In the genomic region with DNA sequence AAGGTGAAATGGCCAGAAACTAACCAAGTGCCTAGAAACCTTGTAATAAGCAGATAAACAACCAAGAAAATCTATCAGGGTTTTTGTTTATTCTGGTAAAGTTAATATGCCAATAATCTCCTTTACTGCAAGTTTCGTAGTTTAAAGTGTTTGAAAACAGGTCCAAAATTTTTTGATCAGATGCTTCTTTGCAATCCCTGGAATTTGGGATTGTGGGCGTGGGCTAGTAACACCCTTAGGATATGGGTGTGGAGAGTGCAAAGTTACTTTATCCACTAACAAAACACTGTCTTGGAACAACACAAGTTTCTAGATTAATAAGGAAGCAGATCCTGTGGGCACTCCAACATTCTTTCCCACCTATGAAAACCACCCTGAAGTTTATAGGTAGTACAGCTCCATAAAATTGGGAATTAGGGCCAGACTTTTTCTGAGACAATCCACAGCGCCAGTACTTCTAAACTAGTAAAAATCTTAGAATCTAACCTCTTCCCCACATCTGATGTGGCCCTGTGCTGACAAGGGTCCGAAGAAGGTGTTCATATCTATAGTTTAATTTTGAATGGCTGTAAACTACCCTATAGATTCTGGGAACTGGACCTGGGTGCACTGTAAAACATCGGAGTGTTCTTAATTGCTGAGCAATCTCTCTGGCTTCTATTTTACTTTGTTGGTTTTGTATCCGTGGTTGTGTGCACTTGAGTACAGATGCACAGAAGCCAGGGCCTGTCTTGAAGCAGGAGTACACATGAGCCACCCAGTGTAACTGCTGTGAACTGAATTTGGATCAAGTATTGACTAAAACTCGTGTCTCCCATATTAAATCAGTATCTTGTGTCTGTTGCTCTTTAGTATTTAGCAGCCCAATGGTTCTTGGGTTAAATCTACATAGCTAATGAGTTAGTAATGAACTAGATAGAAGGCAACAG, we compare ENCODE assay signal across 8 mouse cellular contexts. TPM values are rescaled to one million over a fixed set of nuclear protein-coding genes. Genes with fewer than 3 reads are reported as not detected.
DNase-seq lines count a peak whose midpoint lies in the region; ATAC-seq lines count a peak whose summit lies in the region.
"Had no signal": no experiment of that assay in that cellular context is flagged by ENCODE, and none has a peak within 500 bp of the region (broad histone marks: within the 10 kb centered on the region; RNA-seq: fewer than 3 reads in every experiment).

No protein-coding gene starts in this region.

- DNase-seq in 3T3-L1 (ENCODE audit: low read depth, low spot score) (peak; percentile 75), A20 (ENCODE audit: low read depth, low spot score) (peak; percentile 65)
- DNase-seq in urinary bladder, postnatal 4 days (ENCODE audit: low spot score in 2 of 2): no peak
- DNase-seq in urinary bladder, adult 18-20 months (ENCODE audit: low spot score in 2 of 2): no peak
- no peak for DNase-seq in left cerebral cortex, adult 8-10 months (ENCODE audit: low spot score in 2 of 2)

- ATAC-seq in forebrain, embryonic 13.5 days: no peak
- no peak for ATAC-seq in liver, embryonic 12.5 days

- peaks cover 22% of the 10 kb centered on the region for H3K36me3 ChIP-seq in forebrain, embryonic 13.5 days (ENCODE audit: poor library complexity, severe bottlenecking)
- peaks cover 58% of the 10 kb centered on the region for H3K36me3 ChIP-seq in liver, embryonic 12.5 days

- peak overlapping the region; percentile 71; the same call in 1 of the 2 replicates for H3K27ac ChIP-seq in forebrain, embryonic 13.5 days
- H3K27ac ChIP-seq in liver, embryonic 12.5 days: peak overlapping the region; percentile 80

- peaks cover 43% of the 10 kb centered on the region for H3K4me1 ChIP-seq in forebrain, embryonic 13.5 days
- H3K4me1 ChIP-seq in liver, embryonic 12.5 days: peaks cover 66% of the 10 kb centered on the region

- WGBS in forebrain, embryonic 13.5 days: 17% methylated on average over 7 of the region's 7 CpGs
- 8% methylated on average over 7 of the region's 7 CpGs for WGBS in liver, embryonic 12.5 days (ENCODE audit: insufficient replicate concordance)

- H3K9ac ChIP-seq in forebrain, embryonic 13.5 days: peak overlapping the region; percentile 81
- peak overlapping the region; percentile 79 for H3K9ac ChIP-seq in liver, embryonic 12.5 days

- no peaks in the 10 kb centered on the region for H3K27me3 ChIP-seq in forebrain, embryonic 13.5 days
- no peaks in the 10 kb centered on the region for H3K27me3 ChIP-seq in liver, embryonic 12.5 days (replicated peaks)

- peak overlapping the region; percentile 75 for H3K4me3 ChIP-seq in forebrain, embryonic 13.5 days
- peak overlapping the region; percentile 70 for H3K4me3 ChIP-seq in liver, embryonic 12.5 days

- no peaks in the 10 kb centered on the region for H3K9me3 ChIP-seq in forebrain, embryonic 13.5 days (replicated peaks)
- H3K9me3 ChIP-seq in liver, embryonic 12.5 days (replicated peaks): no peaks in the 10 kb centered on the region

- H3K4me2 ChIP-seq in forebrain, embryonic 13.5 days: peak overlapping the region; percentile 94
- peak overlapping the region; percentile 97 for H3K4me2 ChIP-seq in liver, embryonic 12.5 days

RNA-seq across cellular contexts. Expression of a gene that starts 1.0 kb away (rescaled TPM):
- polyA plus RNA-seq in forebrain, embryonic 13.5 days (2015; fragmentation: Nextera tagmentation; extraction: Ambion mirVana): 19.2 and 25.5 TPM in 2 replicates
- 49.0 and 49.2 TPM in 2 replicates for polyA plus RNA-seq in liver, embryonic 12.5 days (2016; fragmentation: Nextera tagmentation; extraction: Ambion mirVana)
- total RNA-seq in left cerebral cortex, adult 8-10 months (2022): 10 to 100 TPM; 16.2 to 20.3 (median 17.9) TPM

RNA-seq across cellular contexts. Expression of a gene that starts 1.3 kb away (rescaled TPM):
- 312 and 332 TPM in 2 replicates for polyA plus RNA-seq in forebrain, embryonic 13.5 days (2015; fragmentation: Nextera tagmentation; extraction: Ambion mirVana)
- 246 and 250 TPM in 2 replicates for polyA plus RNA-seq in liver, embryonic 12.5 days (2016; fragmentation: Nextera tagmentation; extraction: Ambion mirVana)
- total RNA-seq in left cerebral cortex, adult 8-10 months (2022): 100 to 1,000 TPM; 101 to 109 (median 107) TPM

RNA-seq across cellular contexts. Expression of a gene that starts 22.1 kb away (rescaled TPM):
- 75.4 and 78.1 TPM in 2 replicates for polyA plus RNA-seq in forebrain, embryonic 13.5 days (2015; fragmentation: Nextera tagmentation; extraction: Ambion mirVana)
- polyA plus RNA-seq in liver, embryonic 12.5 days (2016; fragmentation: Nextera tagmentation; extraction: Ambion mirVana): 58.9 and 61.9 TPM in 2 replicates
- total RNA-seq in left cerebral cortex, adult 8-10 months (2022): 100 to 1,000 TPM in 3 of 4 experiments, 10 to 100 TPM in 1; 91.9 to 105 (median 103) TPM

RNA-seq across cellular contexts. Expression of a gene that starts 47.1 kb away (rescaled TPM):
- polyA plus RNA-seq in forebrain, embryonic 13.5 days (2015; fragmentation: Nextera tagmentation; extraction: Ambion mirVana): 23.0 and 23.4 TPM in 2 replicates
- 12.5 and 13.0 TPM in 2 replicates for polyA plus RNA-seq in liver, embryonic 12.5 days (2016; fragmentation: Nextera tagmentation; extraction: Ambion mirVana)
- 10 to 100 TPM; 19.4 to 25.6 (median 21.0) TPM for total RNA-seq in left cerebral cortex, adult 8-10 months (2022)

RNA-seq across cellular contexts. Expression of a gene that starts 51.5 kb away (rescaled TPM):
- polyA plus RNA-seq in forebrain, embryonic 13.5 days (2015; fragmentation: Nextera tagmentation; extraction: Ambion mirVana): not detected in 2 replicates
- polyA plus RNA-seq in liver, embryonic 12.5 days (2016; fragmentation: Nextera tagmentation; extraction: Ambion mirVana): not detected in 2 replicates
- total RNA-seq in left cerebral cortex, adult 8-10 months (2022): not detected
- total RNA-seq: hematopoietic stem cell, adult 5-6 weeks had no signal

Comparison
In these comparisons a context has a peak if more than half of its experiments do, and no peak if none do; other contexts are left out.
1. DNase-seq: peak in 3T3-L1 (single experiment) and A20 (single experiment); none in urinary bladder, postnatal 4 days (0 of 2), urinary bladder, adult 18-20 months (0 of 2) and left cerebral cortex, adult 8-10 months (0 of 2).